Mouse (Mus musculus): ENCODE measurements around the gene Acsl4. TPM values are rescaled to one million over a fixed set of nuclear protein-coding genes. Genes with fewer than 3 reads are reported as not detected.

Acsl4 gene
- total and polyA plus RNA-seq, 3 experiments, result 10.0 to 26.8 (median 25.9) TPM

GRCm38 (mm10) chrX:142437971-142438504 is 47.7 kb upstream of the Acsl4 start:
- Histone ChIP-seq H3K9me3 (replicated peaks; ENCODE audit: low read length) (no peaks in the 10 kb centered on the region), H3K9ac (ENCODE audit: insufficient read depth, low read depth) (no peak overlapping the region), H3K27ac (ENCODE audit: insufficient read depth, low read depth) (no peak overlapping the region), H3K4me1 (ENCODE audit: control insufficient read depth in 1 of 2, insufficient read depth in 2 of 2) (peaks cover 4 to 9% of the 10 kb centered on the region in 2 experiments; a peak in 3 of 4 replicates), H3K4me3 (replicated peaks in 1 of 3; ENCODE audit: low read depth in 2 of 3, low read length in 2 of 3, poor library complexity in 1 of 3) (no peak overlapping the region), H3K36me3 (replicated peaks in 1 of 2; ENCODE audit: control insufficient read depth in 1 of 2, insufficient read depth in 1 of 2, low read length in 1 of 2) (no peaks in the 10 kb centered on the region), H3K27me3 (replicated peaks) (no peaks in the 10 kb centered on the region), H3K79me2 (replicated peaks; ENCODE audit: control insufficient read depth, extremely low read depth, insufficient read depth, poor library complexity, severe bottlenecking) (no peaks in the 10 kb centered on the region), H3K4me2 (ENCODE audit: insufficient read depth, low read depth, poor library complexity, severe bottlenecking) (no peak overlapping the region)
- TF ChIP-seq HCFC1 (IDR thresholded peaks at IDR 0.05; ENCODE audit: low read depth, low read length) (no peak), CHD2 (IDR thresholded peaks at IDR 0.05; ENCODE audit: low read length) (peak; percentile 65; the same call in 1 of the 2 replicates)
- no peak for DNase-seq (ENCODE audit: extremely low read depth)
- in situ Hi-C loops (cut with MboI; ENCODE audit: low pct_ligation_motif_present, low pct_unique_long_range_greater_than_20kb, low sequenced_read_pairs) (no loop called here), dilution Hi-C loops (cut with MboI; ENCODE audit: extremely low pct_ligation_motif_present, extremely low pct_unique_long_range_greater_than_20kb, low sequenced_read_pairs) (no loop called here)

DNA sequence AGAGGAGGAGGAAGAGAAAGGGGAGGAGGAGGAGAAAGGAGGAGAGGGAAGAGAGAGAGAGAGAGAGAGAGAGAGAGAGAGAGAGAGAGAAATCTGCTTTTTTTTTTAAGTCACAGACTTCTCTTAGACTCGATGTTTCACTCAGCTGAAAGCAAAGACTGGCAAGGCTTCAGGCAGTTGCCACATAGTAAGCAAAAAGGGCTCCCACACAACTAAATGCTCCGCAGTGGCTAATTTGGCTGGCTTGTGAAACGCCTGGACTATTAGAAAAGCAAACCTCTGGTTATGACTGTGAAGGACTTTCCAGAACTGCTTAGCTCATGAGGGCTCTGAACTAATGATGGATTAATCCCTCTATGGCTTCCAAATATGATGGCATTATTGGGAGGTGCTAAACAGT is 42.5 kb upstream of the Acsl4 start:
- no peak for DNase-seq (ENCODE audit: extremely low read depth)
- no peak overlapping the region for H3K4me3 ChIP-seq (replicated peaks in 1 of 3; ENCODE audit: low read depth in 2 of 3, low read length in 2 of 3, poor library complexity in 1 of 3)
- no peaks in the 10 kb centered on the region for H3K27me3 ChIP-seq (replicated peaks)
- H3K4me2 ChIP-seq (ENCODE audit: insufficient read depth, low read depth, poor library complexity, severe bottlenecking), result no peak overlapping the region
- H3K9ac ChIP-seq (ENCODE audit: insufficient read depth, low read depth), result no peak overlapping the region
- H3K4me1 ChIP-seq (ENCODE audit: control insufficient read depth in 1 of 2, insufficient read depth in 2 of 2), result peaks cover 2 to 7% of the 10 kb centered on the region in 2 experiments; a peak in 3 of 4 replicates
- no peaks in the 10 kb centered on the region for H3K9me3 ChIP-seq (replicated peaks; ENCODE audit: low read length)
- no peak overlapping the region for H3K27ac ChIP-seq (ENCODE audit: insufficient read depth, low read depth)
- H3K79me2 ChIP-seq (replicated peaks; ENCODE audit: control insufficient read depth, extremely low read depth, insufficient read depth, poor library complexity, severe bottlenecking), result no peaks in the 10 kb centered on the region
- in situ Hi-C loops (cut with MboI; ENCODE audit: low pct_ligation_motif_present, low pct_unique_long_range_greater_than_20kb, low sequenced_read_pairs), result no loop called here
- dilution Hi-C loops (cut with MboI; ENCODE audit: extremely low pct_ligation_motif_present, extremely low pct_unique_long_range_greater_than_20kb, low sequenced_read_pairs), result no loop called here
- TF ChIP-seq EP300 (IDR thresholded peaks at IDR 0.05; ENCODE audit: low read length) (no peak), CHD2 (IDR thresholded peaks at IDR 0.05; ENCODE audit: low read length) (no peak), MAX (IDR thresholded peaks at IDR 0.05; ENCODE audit: low read length) (no peak), SIN3A (IDR thresholded peaks at IDR 0.05; ENCODE audit: low read length) (no peak), TCF12 (IDR thresholded peaks at IDR 0.05; ENCODE audit: low read depth, low read length) (no peak), ELF1 (IDR thresholded peaks at IDR 0.05; ENCODE audit: low read depth, low read length) (no peak), MXI1 (IDR thresholded peaks at IDR 0.05; ENCODE audit: low read depth, low read length) (no peak), NELFE (IDR thresholded peaks at IDR 0.05; ENCODE audit: low read depth, low read length) (no peak), JUN (IDR thresholded peaks at IDR 0.05; ENCODE audit: insufficient read depth, low read depth, low read length) (no peak), POLR2AphosphoS2 (IDR thresholded peaks at IDR 0.05; ENCODE audit: low read depth, low read length) (no peak), MAZ (IDR thresholded peaks at IDR 0.05; ENCODE audit: low read depth, low read length) (no peak), CTCF (conservative IDR thresholded peaks at IDR 0.05 in 1 of 2, IDR thresholded peaks at IDR 0.05 in 1 of 2; ENCODE audit: low read depth in 2 of 2, low read length in 2 of 2) (no peak), RAD21 (IDR thresholded peaks at IDR 0.05; ENCODE audit: low read depth, low read length) (no peak), IRF4 (IDR thresholded peaks at IDR 0.05; ENCODE audit: low read depth, low read length) (no peak)
- no peaks in the 10 kb centered on the region for H3K36me3 ChIP-seq (replicated peaks in 1 of 2; ENCODE audit: control insufficient read depth in 1 of 2, insufficient read depth in 1 of 2, low read length in 1 of 2)

All from CH12.LX (cell line).